Mouse (Mus musculus): Measurements from ENCODE around the gene Cep41.

DNA sequence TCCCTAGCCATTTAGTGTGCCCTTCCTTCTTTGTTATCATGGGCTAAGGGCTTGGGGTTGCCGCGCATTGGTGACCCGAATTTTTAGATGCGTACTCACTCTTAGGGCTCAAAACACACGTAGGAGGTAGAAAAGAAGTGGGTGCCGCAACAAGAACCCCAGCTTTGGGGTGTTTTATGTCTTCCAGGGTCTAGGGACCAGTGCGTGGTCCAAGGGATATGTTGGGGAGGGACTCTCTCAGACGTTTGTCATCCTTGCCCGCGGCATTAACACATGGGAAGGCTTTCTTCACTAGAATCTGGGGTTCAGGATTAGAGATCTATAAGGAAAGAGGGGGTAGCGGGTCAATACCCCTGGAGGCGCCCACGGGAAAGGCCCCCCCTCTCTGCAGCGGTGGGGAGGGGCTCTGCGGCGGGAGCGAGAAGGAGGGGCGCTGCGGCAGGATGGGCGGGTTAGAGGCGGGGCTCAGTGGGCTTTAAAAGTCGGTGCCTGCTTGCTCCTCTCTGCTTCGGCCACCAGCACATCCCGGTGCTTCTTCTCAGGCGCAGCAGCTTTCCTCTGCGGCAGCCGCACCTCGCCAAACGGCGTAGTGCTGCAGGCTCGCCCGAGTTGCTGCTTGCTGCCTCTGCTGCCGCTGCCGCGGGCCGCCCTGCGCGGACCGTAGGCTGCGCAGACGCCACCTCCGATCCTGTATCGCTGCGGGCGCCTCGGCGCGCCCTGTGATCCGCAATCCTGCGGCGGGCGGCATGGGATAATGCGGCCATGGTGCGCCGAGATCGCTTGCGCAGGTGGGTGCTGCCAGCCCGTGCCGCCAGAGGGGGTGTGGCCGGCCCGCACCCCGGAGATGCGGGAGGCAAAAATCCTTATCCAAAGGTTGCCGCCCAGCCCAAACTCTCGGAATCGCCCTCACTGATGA, 44.3 kb upstream of the Cep41 start:
- no peak for TF ChIP-seq MAX (IDR thresholded peaks at IDR 0.05; ENCODE audit: low read depth)
- peak; percentile 76 for TF ChIP-seq POLR2A (IDR thresholded peaks at IDR 0.05; ENCODE audit: insufficient read length, low read depth)
- TF ChIP-seq TCF12 (IDR thresholded peaks at IDR 0.05; ENCODE audit: insufficient read depth, poor library complexity, severe bottlenecking) = no peak
- TF ChIP-seq MYOD1 (IDR thresholded peaks at IDR 0.05; ENCODE audit: control insufficient read depth in 1 of 3, insufficient read length in 2 of 3, low read depth in 2 of 3) = no peak
- TF ChIP-seq SRF (IDR thresholded peaks at IDR 0.05; ENCODE audit: control insufficient read depth, insufficient read length, low read depth) = no peak
- no peak for TF ChIP-seq CEBPB (IDR thresholded peaks at IDR 0.05; ENCODE audit: insufficient read depth, poor library complexity, severe bottlenecking)
- no peak for TF ChIP-seq REST (IDR thresholded peaks at IDR 0.05; ENCODE audit: insufficient read depth, insufficient read length)
- TF ChIP-seq POLR2AphosphoS2 (IDR thresholded peaks at IDR 0.05; ENCODE audit: insufficient read length, low read depth) = peak; percentile 51
- TF ChIP-seq USF1 (IDR thresholded peaks at IDR 0.05; ENCODE audit: low read depth) = no peak
- TF ChIP-seq E2F4 (IDR thresholded peaks at IDR 0.05; ENCODE audit: insufficient read depth) = no peak

Measured in myocyte (in vitro differentiated cells).